Mouse (Mus musculus): Measurements from ENCODE around the gene Cc2d1b.

The Cc2d1b gene

GRCm38 (mm10) chr4:108619587-108620341 is at the start of gene Cc2d1b:
Gene Cc2d1b, plus strand, starts transcription at chr4:108619940.
- peak; percentile 88 for DNase-seq (ENCODE audit: low read depth, low spot score)

GRCm38 (mm10) chr4:108572644-108573043 is 47.1 kb upstream of the Cc2d1b start:
- DNase-seq (ENCODE audit: low read depth, low spot score): no peak

DNA sequence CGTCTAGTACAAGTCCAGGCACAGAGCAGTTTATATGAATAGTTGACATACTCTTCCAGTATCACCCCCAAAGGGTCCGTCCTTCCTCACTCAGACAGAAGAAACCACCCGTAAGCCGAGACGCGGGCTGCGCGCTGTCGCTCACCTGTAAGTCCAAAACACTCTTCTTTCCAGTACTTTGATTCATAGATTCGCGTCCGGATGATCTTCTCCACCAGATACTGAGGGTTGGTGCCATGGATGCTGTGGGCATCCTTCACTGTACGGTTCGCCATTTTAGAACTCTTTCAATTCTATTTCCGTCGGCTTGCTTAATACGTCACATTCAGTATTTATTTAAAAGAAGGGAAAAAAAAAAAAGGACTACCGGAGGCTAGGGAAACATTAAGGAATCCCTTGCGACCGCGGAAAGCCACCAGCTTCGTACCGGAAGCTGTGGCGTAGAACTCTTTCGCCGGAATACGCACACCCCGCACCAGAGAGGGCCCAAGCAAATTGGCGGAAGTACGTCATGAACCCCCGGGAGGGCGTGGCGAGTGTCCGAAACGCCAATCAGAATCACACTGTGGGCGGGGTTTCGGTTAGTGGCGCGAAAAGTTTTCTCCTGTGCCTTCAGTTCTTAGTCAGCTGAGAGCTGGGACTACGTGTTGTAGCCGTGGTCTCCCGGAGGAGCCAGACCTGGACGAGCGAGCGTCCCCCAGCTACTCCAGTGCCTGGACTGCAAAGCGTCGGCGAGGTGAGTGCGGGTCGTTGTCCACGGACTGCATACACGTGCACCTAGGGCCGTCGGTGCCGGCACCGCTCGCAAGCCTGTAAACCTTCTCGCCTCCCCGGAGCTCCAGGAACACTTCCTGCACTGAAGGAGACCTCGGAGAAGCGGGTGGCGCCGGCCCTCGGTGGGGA is 40.6 kb upstream of the Cc2d1b start, which contains the start of the genes Prpf38a and Orc1:
TSS of gene Prpf38a (minus strand) at position 497 of the 903 bp plus-strand sequence.
TSS of gene Orc1 (plus strand) at position 584 of the 903 bp plus-strand sequence.
- DNase-seq (ENCODE audit: low read depth, low spot score): peak; percentile 90

DNA sequence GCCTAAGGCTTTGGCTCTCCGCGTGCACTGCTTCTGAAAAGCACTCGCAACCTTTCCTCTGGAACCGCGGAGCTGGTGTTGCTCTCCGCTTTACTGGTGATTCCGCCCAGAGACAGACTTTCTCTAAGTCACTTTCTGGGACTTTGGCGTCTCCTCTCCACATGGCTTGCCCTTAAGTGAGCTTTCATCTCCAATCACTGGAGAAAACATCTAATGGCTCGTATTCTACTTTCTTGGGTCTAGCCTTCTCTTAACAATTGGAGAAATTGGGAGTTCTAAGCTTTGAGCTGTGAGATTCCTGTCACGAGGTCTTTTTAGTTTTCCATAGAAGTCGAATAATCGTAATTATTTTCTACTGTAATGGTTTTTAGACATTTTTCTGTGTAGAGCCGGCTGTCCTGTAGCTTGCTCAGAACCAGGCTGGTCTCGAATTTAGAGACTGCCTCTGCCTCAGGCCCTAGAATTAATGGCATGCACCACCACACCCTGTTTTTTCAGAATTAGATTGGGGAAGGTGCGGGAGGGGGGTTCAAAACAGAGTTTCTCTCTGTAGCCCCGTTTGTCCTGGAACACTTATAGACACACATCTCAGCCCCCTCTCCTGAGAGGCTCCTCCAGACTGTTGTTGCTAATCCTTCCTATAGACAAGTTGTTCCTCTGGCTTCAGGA is 39.9 kb upstream of the Cc2d1b start:
- DNase-seq (ENCODE audit: low read depth, low spot score): no peak

- DNase-seq (ENCODE audit: low read depth, low spot score): no peak
Measured at GRCm38 (mm10) chr4:108593376-108593775, 26.4 kb upstream of the Cc2d1b start.

GRCm38 (mm10) chr4:108595785-108596184 is 24.0 kb upstream of the Cc2d1b start:
- no peak for DNase-seq (ENCODE audit: low read depth, low spot score)

DNA sequence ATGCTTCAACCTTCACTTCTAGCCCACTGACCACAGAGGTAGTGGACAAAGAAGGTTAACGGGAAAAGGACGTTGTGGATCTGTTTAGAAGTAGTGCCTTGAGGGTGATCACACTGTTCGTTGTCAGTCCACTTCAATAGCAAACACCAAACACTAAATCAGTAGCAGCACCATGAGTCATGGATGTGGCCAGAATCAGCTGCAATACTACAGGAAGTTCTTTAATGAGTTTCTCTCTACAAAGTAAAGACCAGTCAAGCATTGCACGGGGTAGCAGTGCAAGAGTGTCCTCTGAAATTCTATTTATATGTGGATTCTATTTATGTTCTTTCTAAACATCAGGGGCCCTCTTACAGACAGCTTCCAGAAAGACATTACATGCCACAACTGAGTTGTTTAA is 21.4 kb upstream of the Cc2d1b start:
- DNase-seq (ENCODE audit: low read depth, low spot score): no peak

- DNase-seq (ENCODE audit: low read depth, low spot score): no peak
Measured at GRCm38 (mm10) chr4:108601870-108602269, 17.9 kb upstream of the Cc2d1b start.

GRCm38 (mm10) chr4:108608651-108609050 is 11.1 kb upstream of the Cc2d1b start:
- no peak for DNase-seq (ENCODE audit: low read depth, low spot score)

DNA sequence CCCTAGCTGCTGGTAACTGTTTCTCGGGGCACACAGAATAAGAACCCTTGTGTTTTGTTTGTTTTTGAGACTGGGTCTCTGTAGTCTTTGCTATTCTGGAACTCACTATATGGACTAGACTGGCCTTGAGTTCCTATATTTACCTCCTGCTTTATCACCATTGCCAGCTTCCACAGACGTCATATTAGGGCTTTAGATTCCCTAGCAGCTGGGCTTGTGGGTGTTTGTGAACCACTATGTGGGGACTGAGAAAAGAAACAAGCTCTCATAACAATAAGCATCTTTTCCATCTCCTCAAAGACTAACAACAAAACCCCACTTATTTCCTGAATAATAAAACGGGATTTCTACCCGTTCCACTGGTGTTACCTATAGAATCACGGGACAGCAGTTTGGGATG is 8.8 kb upstream of the Cc2d1b start:
- no peak for DNase-seq (ENCODE audit: low read depth, low spot score)

DNA sequence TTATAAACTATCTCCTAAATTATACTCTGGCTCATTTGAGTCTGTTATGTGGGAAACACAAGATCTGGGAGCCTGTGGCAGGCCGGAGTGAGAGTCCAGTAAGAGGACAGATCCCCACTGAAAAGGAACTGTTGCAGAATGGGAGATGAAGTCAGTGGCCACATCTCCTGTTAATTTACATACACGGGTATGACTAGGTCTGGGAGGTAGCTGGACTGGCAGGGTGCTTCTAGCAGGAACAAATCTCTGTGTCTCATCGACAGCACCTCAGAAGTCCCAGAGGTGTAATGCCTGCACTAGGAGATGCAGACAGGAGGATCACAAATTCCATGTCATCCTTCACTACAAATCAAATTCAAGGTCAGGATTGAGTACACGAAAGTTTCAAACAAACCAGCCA is 1.2 kb upstream of the Cc2d1b start:
- DNase-seq (ENCODE audit: low read depth, low spot score): no peak

DNA sequence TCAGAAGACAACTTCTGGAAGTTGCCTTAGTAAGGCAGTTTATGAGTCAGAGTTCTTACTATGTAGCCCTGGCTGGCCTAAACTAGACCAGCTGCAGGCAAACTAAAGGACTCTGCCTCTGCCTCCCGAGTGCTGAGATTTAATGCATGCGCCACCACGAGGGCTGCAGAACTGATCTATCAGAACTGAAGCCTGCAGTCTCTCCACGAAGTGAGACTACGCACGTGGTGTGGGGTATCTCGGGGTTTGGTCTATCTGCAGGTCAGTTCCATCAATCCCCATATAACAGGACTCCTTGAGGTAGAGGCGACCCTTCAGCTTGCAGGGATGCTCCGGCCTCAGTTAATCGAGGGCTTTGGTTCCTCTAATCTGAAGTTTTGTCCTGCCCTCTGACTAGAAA is 575 bp upstream of the Cc2d1b start:
- no peak for DNase-seq (ENCODE audit: low read depth, low spot score)

GRCm38 (mm10) chr4:108620536-108620935 is 796 bp downstream of the Cc2d1b start:
- DNase-seq (ENCODE audit: low read depth, low spot score): no peak

DNA sequence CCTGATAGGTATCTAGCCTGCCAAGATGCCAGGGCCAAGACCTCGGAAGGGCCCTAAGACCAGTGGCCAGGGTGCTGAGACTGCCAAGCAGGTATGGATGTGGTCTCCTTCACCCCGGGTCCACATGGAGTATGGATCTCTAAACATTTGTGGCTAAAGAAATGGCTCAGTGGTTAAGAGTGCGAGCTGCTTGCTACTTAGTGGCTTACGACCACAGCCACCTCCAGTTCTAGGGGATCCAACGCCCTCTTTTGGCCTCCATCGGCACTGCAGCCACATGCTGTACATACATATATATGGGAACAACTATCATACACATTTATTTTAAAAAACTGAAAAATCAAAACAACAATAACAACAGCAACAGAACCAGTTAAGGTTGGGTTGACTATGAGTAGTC is 1.8 kb downstream of the Cc2d1b start:
- DNase-seq (ENCODE audit: low read depth, low spot score): no peak

- DNase-seq (ENCODE audit: low read depth, low spot score): no peak
Measured at GRCm38 (mm10) chr4:108627066-108627465, 7.3 kb downstream of the Cc2d1b start.

GRCm38 (mm10) chr4:108629363-108629880 is 9.7 kb downstream of the Cc2d1b start:
- DNase-seq (ENCODE audit: low read depth, low spot score): peak; percentile 28

DNA sequence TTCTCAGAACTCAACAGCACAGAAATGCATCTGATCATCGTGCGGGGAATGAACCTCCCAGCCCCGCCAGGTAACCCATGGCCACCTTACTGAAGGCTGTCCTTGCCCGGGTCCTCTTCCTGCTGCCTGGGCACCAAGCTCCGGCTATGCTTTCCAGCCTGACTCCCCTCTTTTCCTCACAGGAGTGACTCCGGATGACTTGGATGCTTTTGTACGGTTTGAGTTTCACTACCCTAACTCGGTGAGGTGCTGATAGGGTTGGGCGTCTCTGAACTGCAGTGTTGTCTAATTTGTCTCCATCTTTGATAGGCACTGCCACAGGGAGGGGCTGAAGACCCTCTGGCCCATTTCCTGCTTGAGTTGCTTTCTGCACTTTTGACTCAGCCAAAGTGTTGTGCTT is 10.4 kb downstream of the Cc2d1b start:
- DNase-seq (ENCODE audit: low read depth, low spot score): no peak

DNA sequence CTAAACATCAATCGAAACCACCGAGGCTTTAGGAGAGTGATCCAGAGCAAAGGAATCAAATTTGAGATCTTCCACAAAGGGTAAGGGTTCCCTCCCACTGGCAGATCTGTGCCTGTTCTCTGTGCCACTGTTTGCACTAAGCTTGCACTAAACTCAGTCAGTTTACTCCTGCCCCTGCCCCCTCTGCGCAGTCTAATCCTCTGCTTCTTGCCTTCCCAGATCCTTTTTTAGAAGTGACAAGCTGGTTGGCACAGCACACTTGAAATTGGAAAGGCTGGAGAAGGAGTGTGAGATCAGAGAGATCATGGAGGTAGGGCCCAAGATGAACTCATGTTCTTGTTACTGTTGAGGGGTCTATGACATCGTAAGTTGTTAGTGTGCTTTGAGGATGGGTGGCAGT is 11.9 kb downstream of the Cc2d1b start:
- no peak for DNase-seq (ENCODE audit: low read depth, low spot score)

GRCm38 (mm10) chr4:108633703-108634102 is 14.0 kb downstream of the Cc2d1b start:
- no peak for DNase-seq (ENCODE audit: low read depth, low spot score)

- DNase-seq (ENCODE audit: low read depth, low spot score): no peak
Measured at GRCm38 (mm10) chr4:108634696-108635095, 15.0 kb downstream of the Cc2d1b start.

- DNase-seq (ENCODE audit: low read depth, low spot score): no peak
Measured at GRCm38 (mm10) chr4:108635101-108635500, 15.4 kb downstream of the Cc2d1b start.

GRCm38 (mm10) chr4:108637721-108638120 is 18.0 kb downstream of the Cc2d1b start:
- no peak for DNase-seq (ENCODE audit: low read depth, low spot score)

Data from skeletal muscle tissue, adult 2 months (tissue).